Mouse (Mus musculus): ENCODE measurements around the gene Olfr799.

DNA sequence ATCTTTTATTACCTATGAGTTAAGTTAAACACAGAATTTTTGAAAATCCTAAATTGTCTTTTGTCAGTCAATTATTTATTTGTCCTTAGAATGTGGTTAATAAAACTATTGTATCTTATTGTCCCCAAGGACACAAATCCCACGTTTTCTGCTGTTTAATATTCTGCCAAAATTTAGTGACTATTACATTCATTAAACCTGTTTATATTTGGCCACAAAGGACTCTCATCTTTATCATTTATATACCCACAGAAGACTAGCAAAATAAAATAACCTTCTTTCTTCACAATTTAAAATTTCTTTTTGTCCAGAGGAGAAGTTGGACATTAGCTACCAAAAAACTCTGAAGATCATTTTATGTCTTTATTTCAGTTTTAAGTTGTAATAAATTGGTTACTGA lies at the start of gene Olfr799:
- TF ChIP-seq POLR2A (IDR thresholded peaks at IDR 0.05; ENCODE audit: low read depth, low read length): no peak
- TF ChIP-seq CTCF (IDR thresholded peaks at IDR 0.05; ENCODE audit: extremely low read depth, insufficient read length, insufficient replicate concordance, low read depth, low read length): no peak
